Mouse (Mus musculus) kidney, embryonic 15.5 days (tissue): ENCODE results near the gene C1ql4. TPM values are rescaled to one million over a fixed set of nuclear protein-coding genes. Genes with fewer than 3 reads are reported as not detected.
"Not testable (repeated sequence)": the region's sequence is repeated elsewhere in the genome, so short reads cannot be mapped to it uniquely, and the experiment has no call there.

Source experiments
- ATAC-seq: fragments of 200-750 bp; cut with Nextera tagmentation; replicated peaks from 2 replicates; pipeline ENCODE4 v1.8.0; 2017; ENCODE audit warnings: moderate TSS enrichment; ENCODE audit not compliant: low FRiP score
- H3K27ac ChIP-seq: fragments of 300-500 bp; sonication (generic); 2 replicates; pipeline ENCODE4 v1.5.1; 2015; ENCODE audit warnings: mild to moderate bottlenecking, inconsistent platforms
- H3K27me3 ChIP-seq: fragments of 300-500 bp; sonication (generic); 2 replicates; pipeline ENCODE4 v1.6.1; 2015; ENCODE audit warnings: inconsistent platforms
- H3K36me3 ChIP-seq: fragments of 300-500 bp; sonication (generic); 2 replicates; pipeline ENCODE4 v1.6.1; 2015; ENCODE audit warnings: inconsistent platforms
- H3K4me1 ChIP-seq: fragments of 300-500 bp; sonication (generic); 2 replicates; pipeline ENCODE4 v1.6.1; 2015; ENCODE audit warnings: inconsistent platforms
- H3K4me2 ChIP-seq: fragments of 300-500 bp; sonication (generic); 2 replicates; pipeline ENCODE4 v1.6.1; 2015; ENCODE audit warnings: moderate library complexity, mild to moderate bottlenecking, inconsistent platforms
- H3K4me3 ChIP-seq: fragments of 300-500 bp; sonication (generic); replicated peaks from 2 replicates; pipeline ENCODE4 v1.5.1; 2015; ENCODE audit warnings: mild to moderate bottlenecking, inconsistent platforms
- H3K9ac ChIP-seq: fragments of 300-500 bp; sonication (generic); 2 replicates; pipeline ENCODE4 v1.6.1; 2015; ENCODE audit warnings: mild to moderate bottlenecking, inconsistent platforms
- H3K9me3 ChIP-seq: fragments of 300-500 bp; sonication (generic); replicated peaks from 2 replicates; pipeline ENCODE4 v1.6.1; 2016; ENCODE audit warnings: inconsistent platforms
- WGBS: fragments of 180-500 bp; shearing (Covaris S2); methylation state at CpG from one replicate; pipeline ENCODE4 v1.1.7; 2015; ENCODE audit warnings: mixed read lengths; 5-methylcytosine and 5-hydroxymethylcytosine counted together
- polyA plus RNA-seq: library from polyadenylated mRNA; unstranded; fragments of >200 nt; fragmentation: Nextera tagmentation; extraction: Ambion mirVana; gene quantifications from 2 replicates; pipeline ENCODE4 v1.2.1, GENCODE M21; 2015

The C1ql4 gene
- polyA plus RNA-seq, 1 experiment from 2014 or later: 1.1 TPM

GRCm38 (mm10) chr15:99056332-99056731, 31.3 kb downstream of the C1ql4 start:
- no peak for ATAC-seq
- Histone ChIP-seq H3K9me3 (no peaks in the 10 kb centered on the region), H3K27me3 (peaks cover 94% of the 10 kb centered on the region), H3K36me3 (no peaks in the 10 kb centered on the region), H3K4me1 (peaks cover 41% of the 10 kb centered on the region), H3K9ac (no peak overlapping the region), H3K4me2 (peak overlapping the region; percentile 58; the same call in 1 of the 2 replicates), H3K27ac (no peak overlapping the region), H3K4me3 (0 out of 2 replicates have a peak overlapping the region, but pooled peaks have one; percentile 37)
- WGBS: 5% methylated on average over 14 of the region's 14 CpGs

- Histone ChIP-seq H3K4me2 (peak overlapping the region; percentile 58), H3K9me3 (no peaks in the 10 kb centered on the region), H3K27me3 (peaks cover 90% of the 10 kb centered on the region), H3K4me3 (peak overlapping the region; percentile 37), H3K4me1 (peaks cover 41% of the 10 kb centered on the region), H3K9ac (peak overlapping the region; percentile 22; the same call in 1 of the 2 replicates), H3K36me3 (no peaks in the 10 kb centered on the region), H3K27ac (no peak overlapping the region)
- under 1% methylated on average over 37 of the region's 37 CpGs for WGBS
- peak; percentile 37; the same call in 1 of the 2 replicates for ATAC-seq
Observed at GRCm38 (mm10) chr15:99055511-99055961, 32.1 kb downstream of the C1ql4 start.

DNA sequence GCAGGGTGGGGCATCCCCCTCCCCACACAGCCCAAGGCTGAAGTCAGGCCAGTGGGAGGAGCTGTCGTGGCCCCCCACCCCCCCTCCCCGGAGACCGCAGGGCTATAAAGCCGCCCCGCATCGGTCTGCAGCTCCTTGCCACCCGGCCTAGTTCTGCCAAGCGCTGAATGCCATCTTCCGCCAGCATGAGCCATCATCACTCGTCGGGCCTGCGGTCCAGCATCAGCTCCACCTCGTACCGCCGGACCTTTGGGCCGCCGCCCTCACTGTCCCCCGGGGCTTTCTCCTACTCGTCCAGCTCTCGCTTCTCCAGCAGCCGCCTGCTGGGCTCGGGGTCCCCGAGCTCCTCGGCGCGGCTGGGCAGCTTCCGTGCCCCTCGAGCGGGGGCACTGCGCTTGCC, 32.6 kb downstream of the C1ql4 start, which contains the start of gene Prph:
Prph (plus strand) TSS at position 135 of the 400 bp plus-strand sequence.
- H3K4me3 ChIP-seq: peak within 1 kb of the TSS; percentile 37
- peak within 1 kb of the TSS; percentile 58 for H3K4me2 ChIP-seq
- WGBS: under 1% methylated on average over 27 of the region's 30 CpGs
- ATAC-seq: no peak
- peak within 1 kb of the TSS; percentile 22; the same call in 1 of the 2 replicates for H3K9ac ChIP-seq
- H3K4me1 ChIP-seq: peaks cover 41% of the 10 kb centered on the region
- H3K36me3 ChIP-seq: no peaks in the 10 kb centered on the region
- no peaks in the 10 kb centered on the region for H3K9me3 ChIP-seq
- H3K27me3 ChIP-seq: peaks cover 86% of the 10 kb centered on the region
- no peak within 1 kb of the TSS for H3K27ac ChIP-seq

GRCm38 (mm10) chr15:99053373-99053772, 34.2 kb downstream of the C1ql4 start:
- Histone ChIP-seq H3K27me3 (peaks cover 74% of the 10 kb centered on the region), H3K36me3 (no peaks in the 10 kb centered on the region), H3K4me2 (no peak overlapping the region), H3K4me1 (peaks cover 41% of the 10 kb centered on the region), H3K4me3 (no peak overlapping the region), H3K9me3 (no peaks in the 10 kb centered on the region), H3K9ac (no peak overlapping the region), H3K27ac (no peak overlapping the region)
- WGBS: 11% methylated on average over 9 of the region's 9 CpGs
- ATAC-seq: no peak

DNA sequence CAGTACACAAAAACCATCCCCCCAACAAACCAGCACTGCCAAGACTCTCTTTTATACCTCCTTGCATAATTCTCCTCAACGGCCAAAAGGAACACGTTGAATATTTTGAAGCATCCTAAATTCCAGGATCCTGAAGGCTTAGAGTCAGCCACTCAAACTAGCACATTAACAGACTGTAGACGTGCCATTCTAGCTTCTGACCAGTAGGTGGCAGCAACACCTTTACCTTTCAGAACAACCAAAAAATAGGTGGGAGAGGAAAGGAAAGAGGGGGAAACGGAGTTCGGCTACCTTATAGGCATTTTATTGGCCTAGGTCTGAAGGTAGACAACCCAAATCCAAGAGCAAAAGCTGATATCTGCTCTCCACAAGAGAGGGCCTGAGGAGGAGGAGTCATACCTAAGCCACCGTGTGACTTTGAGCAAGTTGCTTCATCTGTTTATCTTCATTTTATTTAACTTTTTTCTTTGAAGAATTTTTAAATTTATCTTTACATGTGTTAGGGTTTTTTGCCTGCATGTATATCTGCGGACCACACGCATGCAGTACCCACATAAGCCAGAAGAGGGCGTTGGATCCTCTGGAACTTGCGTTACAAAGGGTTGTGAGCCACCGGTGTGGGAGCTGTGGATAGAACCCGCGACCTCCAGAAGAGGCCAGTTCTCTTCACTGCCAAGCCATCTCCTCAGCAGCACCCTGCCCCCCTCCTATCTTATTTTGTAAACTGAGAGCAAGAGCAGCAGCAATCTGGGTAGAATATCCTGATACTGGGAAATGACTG, 38.0 kb downstream of the C1ql4 start:
- no peak overlapping the region for H3K9ac ChIP-seq
- peaks cover 40% of the 10 kb centered on the region for H3K27me3 ChIP-seq
- H3K4me1 ChIP-seq: peaks cover 14% of the 10 kb centered on the region
- H3K4me3 ChIP-seq: no peak overlapping the region
- ATAC-seq: no peak
- H3K36me3 ChIP-seq: no peaks in the 10 kb centered on the region
- no peak overlapping the region for H3K27ac ChIP-seq
- WGBS: 34% methylated on average over 13 of the region's 13 CpGs
- H3K9me3 ChIP-seq: no peaks in the 10 kb centered on the region
- H3K4me2 ChIP-seq: no peak overlapping the region

DNA sequence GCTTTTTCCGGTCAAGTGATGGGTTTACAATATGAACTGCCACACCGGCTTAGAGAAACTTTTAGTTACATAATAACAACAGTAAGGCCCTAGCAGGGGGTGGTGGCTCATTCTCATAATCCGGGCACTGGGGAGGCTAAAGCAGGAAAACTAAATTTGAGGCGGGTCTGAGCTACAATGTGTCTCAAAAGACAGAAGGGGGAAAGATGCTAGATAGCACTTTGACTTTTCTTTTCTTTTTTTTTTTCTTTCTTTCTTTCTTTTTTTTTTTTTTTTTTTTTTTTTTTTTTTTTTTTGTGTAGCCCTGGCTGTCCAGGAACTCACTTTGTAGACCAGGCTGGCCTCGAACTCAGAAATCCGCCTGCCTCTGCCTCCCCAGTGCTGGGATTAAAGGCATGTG, 41.9 kb downstream of the C1ql4 start:
- not testable (repeated sequence) for H3K4me3 ChIP-seq, ATAC-seq, H3K27ac ChIP-seq, H3K9me3 ChIP-seq, H3K4me2 ChIP-seq, H3K36me3 ChIP-seq, H3K9ac ChIP-seq, H3K27me3 ChIP-seq
- 85% methylated on average over 6 of the region's 6 CpGs for WGBS
- peaks cover 17% of the 10 kb centered on the region for H3K4me1 ChIP-seq

DNA sequence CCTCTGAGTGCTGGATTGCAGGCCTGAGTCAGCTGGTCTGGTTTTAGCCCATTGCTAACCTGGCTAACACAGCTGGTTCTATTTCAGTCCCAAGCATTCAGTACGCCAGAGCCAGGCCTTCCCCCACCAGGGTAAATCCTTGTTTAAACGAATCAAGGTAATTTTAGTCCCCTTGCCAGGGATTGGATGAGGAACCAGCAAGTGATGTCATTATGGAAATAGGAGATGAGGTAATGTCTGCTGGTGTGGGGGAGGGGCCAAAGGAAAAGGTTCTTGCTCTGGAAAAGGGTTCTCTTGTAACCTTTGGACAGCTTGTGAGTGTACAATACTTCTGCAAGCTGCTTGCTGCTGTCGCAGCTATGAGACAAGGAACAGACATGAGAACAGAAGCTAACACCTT, 42.8 kb downstream of the C1ql4 start:
- H3K9ac ChIP-seq: no peak overlapping the region
- H3K4me3 ChIP-seq: no peak overlapping the region
- no peaks in the 10 kb centered on the region for H3K9me3 ChIP-seq
- no peak overlapping the region for H3K4me2 ChIP-seq
- 54% methylated on average over 3 of the region's 3 CpGs for WGBS
- H3K4me1 ChIP-seq: peaks cover 20% of the 10 kb centered on the region
- no peaks in the 10 kb centered on the region for H3K36me3 ChIP-seq
- H3K27me3 ChIP-seq: peaks cover 8% of the 10 kb centered on the region; the same call in 1 of the 2 replicates
- no peak for ATAC-seq
- H3K27ac ChIP-seq: no peak overlapping the region

GRCm38 (mm10) chr15:99042334-99042733, 45.3 kb downstream of the C1ql4 start:
- no peak overlapping the region for H3K27ac ChIP-seq
- 77% methylated on average over 5 of the region's 5 CpGs for WGBS
- H3K4me3 ChIP-seq: no peak overlapping the region
- no peak overlapping the region for H3K9ac ChIP-seq
- no peaks in the 10 kb centered on the region for H3K27me3 ChIP-seq
- H3K9me3 ChIP-seq: no peaks in the 10 kb centered on the region
- H3K4me2 ChIP-seq: no peak overlapping the region
- no peak for ATAC-seq
- H3K36me3 ChIP-seq: peaks cover 13% of the 10 kb centered on the region
- H3K4me1 ChIP-seq: peaks cover 20% of the 10 kb centered on the region

DNA sequence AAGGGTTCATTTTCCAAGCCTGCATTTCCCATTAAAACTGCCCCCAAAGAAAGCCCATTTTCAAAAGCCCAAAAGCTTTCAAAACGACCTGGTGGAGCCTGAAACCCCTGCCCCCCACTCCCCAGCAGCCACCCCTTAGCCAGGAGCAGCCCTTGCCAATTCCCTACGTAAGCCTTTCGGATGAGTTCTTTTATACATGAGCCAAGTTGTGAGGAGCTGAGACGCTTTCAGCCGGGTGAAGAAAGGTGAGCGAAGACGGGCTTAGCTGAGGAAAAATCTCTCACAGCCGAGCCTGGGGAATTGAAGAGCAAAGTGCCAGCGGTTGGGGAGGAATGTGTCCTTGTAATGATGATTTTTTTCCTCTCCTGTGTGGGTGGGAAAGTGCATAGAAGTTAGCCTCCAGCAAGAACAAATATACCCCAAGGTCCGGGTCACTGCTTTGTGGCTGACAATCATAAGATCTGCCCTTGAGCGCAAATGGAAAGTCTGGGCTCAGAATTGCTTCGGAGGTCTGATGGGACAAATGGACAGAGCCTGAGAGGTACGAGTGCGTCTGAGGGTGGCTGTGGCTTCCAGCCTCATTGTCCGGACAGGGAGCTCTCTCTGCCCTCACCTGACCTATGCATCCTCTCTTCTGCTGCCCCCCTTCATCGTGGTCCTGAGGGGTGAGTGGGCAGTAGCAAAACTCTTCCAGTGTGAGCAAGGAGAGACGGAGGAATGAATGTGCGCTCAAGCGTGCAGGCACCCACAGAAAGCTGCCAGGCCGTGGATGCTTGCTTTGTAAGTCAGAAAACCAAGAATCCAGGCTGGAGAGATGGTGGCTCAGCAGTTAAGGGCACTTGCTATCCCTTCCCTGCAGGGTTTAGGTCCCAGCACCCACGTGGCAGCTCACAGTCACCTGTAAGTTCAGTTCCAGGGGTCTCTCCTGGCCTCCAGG, 46.4 kb downstream of the C1ql4 start:
- WGBS: 35% methylated on average over 21 of the region's 21 CpGs
- H3K36me3 ChIP-seq: peaks cover 19% of the 10 kb centered on the region
- H3K9me3 ChIP-seq: no peaks in the 10 kb centered on the region
- H3K27me3 ChIP-seq: no peaks in the 10 kb centered on the region
- H3K4me3 ChIP-seq: no peak overlapping the region
- H3K4me2 ChIP-seq: peak overlapping the region; percentile 45
- H3K9ac ChIP-seq: 0 out of 2 replicates have a peak overlapping the region, but pooled peaks have one; percentile 9
- peak overlapping the region; percentile 66; the same call in 1 of the 2 replicates for H3K27ac ChIP-seq
- H3K4me1 ChIP-seq: peaks cover 24% of the 10 kb centered on the region
- no peak for ATAC-seq

DNA sequence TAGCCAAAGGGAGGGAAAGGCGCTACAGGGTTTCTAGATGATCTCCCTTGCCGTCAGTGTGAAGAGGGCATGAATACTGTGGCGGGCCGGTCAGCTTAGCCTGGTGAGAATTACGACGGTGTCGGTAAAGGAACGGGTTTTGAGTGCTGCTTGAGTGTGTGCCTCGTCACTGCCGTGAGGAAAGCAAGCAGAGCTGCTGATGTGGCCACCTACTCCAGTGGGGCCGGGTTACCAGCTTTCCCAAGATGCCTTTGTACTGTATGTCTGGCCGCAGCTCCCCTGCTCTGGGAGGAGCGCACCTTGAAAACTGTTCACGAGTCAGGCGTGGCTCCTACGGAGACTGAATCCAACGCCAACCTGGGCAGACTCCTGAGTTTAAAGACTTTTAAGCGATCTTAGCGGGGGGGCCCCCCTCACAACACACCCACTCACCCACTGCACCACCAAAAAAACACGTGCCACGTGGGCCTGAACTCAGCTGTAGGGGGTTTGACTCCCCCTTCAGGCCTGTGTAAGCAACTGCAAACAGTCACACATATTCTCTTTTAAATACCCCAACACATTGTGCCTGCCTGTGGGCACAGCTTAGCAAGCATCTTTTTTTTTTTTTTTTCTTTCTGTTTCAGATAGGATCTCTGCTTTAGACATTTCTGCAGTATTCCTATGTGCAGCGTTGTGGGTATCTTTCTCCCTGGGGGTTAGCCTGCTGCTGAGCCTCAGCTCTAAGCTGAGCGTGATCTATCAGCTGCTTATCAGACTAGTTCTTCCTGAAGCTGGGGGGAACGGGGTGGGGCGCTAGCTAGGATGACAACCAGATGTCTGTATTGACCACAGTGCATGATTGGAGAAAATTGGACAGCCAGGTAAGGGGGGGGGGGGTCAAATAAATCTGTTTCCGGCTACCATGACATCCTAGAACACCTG, 47.4 kb downstream of the C1ql4 start:
- 61% methylated on average over 26 of the region's 26 CpGs for WGBS
- Histone ChIP-seq H3K9me3 (no peaks in the 10 kb centered on the region), H3K4me3 (no peak overlapping the region), H3K27me3 (no peaks in the 10 kb centered on the region), H3K36me3 (peaks cover 29% of the 10 kb centered on the region), H3K27ac (no peak overlapping the region), H3K4me2 (peak overlapping the region; percentile 45; the same call in 1 of the 2 replicates), H3K9ac (no peak overlapping the region), H3K4me1 (peaks cover 25% of the 10 kb centered on the region)
- no peak for ATAC-seq

DNA sequence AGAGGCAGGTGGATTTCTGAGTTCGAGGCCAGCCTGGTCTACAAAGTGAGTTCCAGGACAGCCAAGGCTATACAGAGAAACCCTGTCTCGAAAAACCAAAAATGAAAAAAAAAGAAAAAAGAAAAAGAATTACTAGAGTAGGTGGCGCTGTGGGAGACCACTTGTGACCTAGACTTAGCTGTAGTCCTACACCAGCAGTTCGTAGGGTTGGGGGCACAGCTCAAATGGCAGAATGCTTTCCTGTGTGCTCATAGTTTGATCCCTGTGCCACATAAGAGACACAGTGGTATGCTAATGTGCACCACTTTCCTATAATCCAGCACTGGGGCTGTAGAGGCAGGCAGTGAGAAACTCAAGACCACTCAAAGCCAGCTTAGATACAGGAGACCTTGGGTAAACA, 48.3 kb downstream of the C1ql4 start:
- Histone ChIP-seq H3K9me3 (no peaks in the 10 kb centered on the region), H3K4me2 (no peak overlapping the region), H3K4me1 (peaks cover 32% of the 10 kb centered on the region), H3K27me3 (no peaks in the 10 kb centered on the region), H3K9ac (no peak overlapping the region), H3K27ac (no peak overlapping the region), H3K36me3 (peaks cover 38% of the 10 kb centered on the region), H3K4me3 (no peak overlapping the region)
- no peak for ATAC-seq
- 79% methylated on average over 4 of the region's 4 CpGs for WGBS
